Mouse (Mus musculus) ovary, postnatal 14 days (tissue): ENCODE measurements around the gene Mta1.

Experiments used
- DNase-seq: peaks from one replicate; pipeline ENCODE4 v3.0.0; 2022; ENCODE audit warnings: low spot score

Mta1 gene

DNA sequence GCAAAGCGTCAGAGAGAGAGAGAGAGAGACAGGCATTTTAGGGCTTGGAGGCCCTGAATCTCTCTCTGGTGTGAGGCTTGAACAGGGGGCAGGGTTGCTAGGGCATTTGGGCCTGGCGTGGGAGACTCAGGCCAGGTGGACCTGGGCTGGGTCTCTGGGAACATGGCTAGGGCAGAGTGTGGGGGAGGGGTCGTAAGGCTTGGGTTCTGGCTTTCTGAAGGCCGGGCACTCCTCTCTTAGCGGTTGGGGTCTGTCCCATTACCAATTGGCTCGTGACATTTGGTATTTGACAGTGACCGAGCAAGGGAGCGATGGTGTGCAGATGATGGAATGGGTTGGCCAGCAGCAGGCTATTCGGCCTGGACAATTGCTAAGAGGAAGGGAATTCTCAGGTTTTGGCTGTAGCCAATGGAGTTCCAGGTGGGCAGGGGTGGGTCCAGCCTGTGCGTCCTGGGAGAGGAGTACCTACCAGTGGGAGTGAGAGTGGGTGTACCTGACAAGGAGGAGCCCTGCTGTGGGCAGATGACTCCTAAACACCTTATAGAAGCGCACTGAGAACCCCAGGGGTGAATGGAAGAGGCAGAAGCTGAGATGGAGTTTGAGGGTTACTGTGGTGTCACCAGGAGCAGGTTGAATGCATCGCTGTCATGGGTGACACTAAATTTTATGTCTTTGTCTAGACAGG, 88.4 kb downstream of the Mta1 start:
- no peak for DNase-seq
